Mouse (Mus musculus): ENCODE results near the gene Gadd45g.

The Gadd45g gene

GRCm38 (mm10) chr13:51846301-51846867 is at the start of gene Gadd45g:
TSS of gene Gadd45g (plus strand) at chr13:51846678.
- DNase-seq: peak; percentile 92 to 93

- DNase-seq: no peak
These were observed 48.4 kb upstream of the Gadd45g start for GRCm38 (mm10) chr13:51797899-51798746.

GRCm38 (mm10) chr13:51799735-51800522 is 46.5 kb upstream of the Gadd45g start:
- DNase-seq: no peak

GRCm38 (mm10) chr13:51800921-51801320 is 45.6 kb upstream of the Gadd45g start:
- peak; percentile 76 to 87 for DNase-seq

GRCm38 (mm10) chr13:51805634-51806033 is 40.8 kb upstream of the Gadd45g start:
- DNase-seq: no peak

GRCm38 (mm10) chr13:51806220-51806619 is 40.3 kb upstream of the Gadd45g start:
- DNase-seq: no peak

GRCm38 (mm10) chr13:51808141-51808540 is 38.3 kb upstream of the Gadd45g start:
- DNase-seq: no peak

GRCm38 (mm10) chr13:51813621-51814615 is 32.6 kb upstream of the Gadd45g start:
- DNase-seq: peak; percentile 55 to 86

- no peak for DNase-seq
These were observed 31.8 kb upstream of the Gadd45g start for GRCm38 (mm10) chr13:51814646-51815045.

- peak; percentile 51 to 77 for DNase-seq
These were observed 30.5 kb upstream of the Gadd45g start for GRCm38 (mm10) chr13:51815865-51816504.

- no peak for DNase-seq
These were observed 29.9 kb upstream of the Gadd45g start for GRCm38 (mm10) chr13:51816559-51817041.

- DNase-seq: no peak
These were observed 28.1 kb upstream of the Gadd45g start for GRCm38 (mm10) chr13:51818170-51818943.

GRCm38 (mm10) chr13:51818944-51819326 is 27.5 kb upstream of the Gadd45g start:
- DNase-seq: no peak

GRCm38 (mm10) chr13:51819351-51819750 is 27.1 kb upstream of the Gadd45g start:
- DNase-seq: no peak

- no peak for DNase-seq
These were observed 24.5 kb upstream of the Gadd45g start for GRCm38 (mm10) chr13:51821988-51822387.

GRCm38 (mm10) chr13:51823822-51824495 is 22.5 kb upstream of the Gadd45g start:
- DNase-seq: no peak

GRCm38 (mm10) chr13:51830744-51831450 is 15.6 kb upstream of the Gadd45g start:
- no peak for DNase-seq

GRCm38 (mm10) chr13:51832491-51832890 is 14.0 kb upstream of the Gadd45g start:
- DNase-seq: no peak

- DNase-seq: no peak
These were observed 12.9 kb upstream of the Gadd45g start for GRCm38 (mm10) chr13:51833611-51834010.

Data from thymus, adult 18-20 months (tissue).